Mouse (Mus musculus): ENCODE measurements around the gene Serinc4. TPM values are rescaled to one million over a fixed set of nuclear protein-coding genes. Genes with fewer than 3 reads are reported as not detected.
A peak's percentile ranks its signal among the peaks of the same experiment; 100 is the strongest.
"Not testable (repeated sequence)": the region's sequence is repeated elsewhere in the genome, so short reads cannot be mapped to it uniquely, and the experiment has no call there.

Gene Serinc4
- polyA plus RNA-seq, 1 experiment from 2014 or later, result 0.79 TPM

- not testable (repeated sequence) for H3K27me3 ChIP-seq (ENCODE audit: control insufficient read depth, insufficient read depth, low read length); H3K4me2 ChIP-seq (ENCODE audit: low read depth, low read length); H3K36me3 ChIP-seq (replicated peaks; ENCODE audit: control insufficient read depth, insufficient read depth, low read depth, low read length); H3K27ac ChIP-seq (replicated peaks; ENCODE audit: low read depth, low read length); H3K9ac ChIP-seq (replicated peaks; ENCODE audit: low read length); H3K9me3 ChIP-seq (replicated peaks; ENCODE audit: control insufficient read depth, low read length); H3K4me1 ChIP-seq (ENCODE audit: control insufficient read depth, insufficient read depth, low read length); DNase-seq (ENCODE audit: low spot score); ATAC-seq (replicated peaks; ENCODE audit: insufficient number of reproducible peaks, low FRiP score, low TSS enrichment, low read depth); H3K4me3 ChIP-seq (ENCODE audit: low read depth, low read length)
- whole genome bisulfite sequencing, result 94% methylated on average over 2 of the region's 2 CpGs
Measured at GRCm38 (mm10) chr2:121475306-121475705, 18.7 kb upstream of the Serinc4 start.

- Histone ChIP-seq H3K27ac (replicated peaks; ENCODE audit: low read depth, low read length) (no peak overlapping the region), H3K36me3 (replicated peaks; ENCODE audit: control insufficient read depth, insufficient read depth, low read depth, low read length) (no peaks in the 10 kb centered on the region; the same call in 1 of the 2 replicates), H3K9ac (replicated peaks; ENCODE audit: low read length) (peak overlapping the region; percentile 62; the same call in 1 of the 2 replicates), H3K4me3 (ENCODE audit: low read depth, low read length) (peak overlapping the region; percentile 67), H3K4me2 (ENCODE audit: low read depth, low read length) (peak overlapping the region; percentile 2; the same call in 1 of the 2 replicates), H3K4me1 (ENCODE audit: control insufficient read depth, insufficient read depth, low read length) (no peaks in the 10 kb centered on the region), H3K9me3 (replicated peaks; ENCODE audit: control insufficient read depth, low read length) (no peaks in the 10 kb centered on the region), H3K27me3 (ENCODE audit: control insufficient read depth, insufficient read depth, low read length) (no peaks in the 10 kb centered on the region)
- ATAC-seq (replicated peaks; ENCODE audit: insufficient number of reproducible peaks, low FRiP score, low TSS enrichment, low read depth) (no peak), DNase-seq (ENCODE audit: low spot score) (no peak)
- 34% methylated on average over 8 of the region's 8 CpGs for WGBS
Measured at GRCm38 (mm10) chr2:121474180-121474535, 17.6 kb upstream of the Serinc4 start.

- not testable (repeated sequence) for H3K36me3 ChIP-seq (replicated peaks; ENCODE audit: control insufficient read depth, insufficient read depth, low read depth, low read length); H3K4me1 ChIP-seq (ENCODE audit: control insufficient read depth, insufficient read depth, low read length); H3K9me3 ChIP-seq (replicated peaks; ENCODE audit: control insufficient read depth, low read length); H3K27me3 ChIP-seq (ENCODE audit: control insufficient read depth, insufficient read depth, low read length); H3K27ac ChIP-seq (replicated peaks; ENCODE audit: low read depth, low read length)
- peak; percentile 83 for ATAC-seq (replicated peaks; ENCODE audit: insufficient number of reproducible peaks, low FRiP score, low TSS enrichment, low read depth)
- DNase-seq (ENCODE audit: low spot score), result peak; percentile 94
- Histone ChIP-seq H3K4me2 (ENCODE audit: low read depth, low read length) (peak within 1 kb of the TSS; percentile 54), H3K4me3 (ENCODE audit: low read depth, low read length) (peak within 1 kb of the TSS; percentile 67), H3K9ac (replicated peaks; ENCODE audit: low read length) (peak within 1 kb of the TSS; percentile 62)
- 6% methylated on average over 39 of the region's 41 CpGs for WGBS
Measured at GRCm38 (mm10) chr2:121473301-121474179, 17.0 kb upstream of the Serinc4 start, which contains the start of gene Mfap1b. Gene Mfap1b, minus strand, starts transcription at chr2:121474067.

- DNase-seq (ENCODE audit: low spot score); H3K4me2 ChIP-seq (ENCODE audit: low read depth, low read length); ATAC-seq (replicated peaks; ENCODE audit: insufficient number of reproducible peaks, low FRiP score, low TSS enrichment, low read depth); H3K27me3 ChIP-seq (ENCODE audit: control insufficient read depth, insufficient read depth, low read length); H3K9ac ChIP-seq (replicated peaks; ENCODE audit: low read length); H3K4me3 ChIP-seq (ENCODE audit: low read depth, low read length); H3K9me3 ChIP-seq (replicated peaks; ENCODE audit: control insufficient read depth, low read length); H3K36me3 ChIP-seq (replicated peaks; ENCODE audit: control insufficient read depth, insufficient read depth, low read depth, low read length); H3K27ac ChIP-seq (replicated peaks; ENCODE audit: low read depth, low read length); H3K4me1 ChIP-seq (ENCODE audit: control insufficient read depth, insufficient read depth, low read length): not testable (repeated sequence)
- WGBS, result 98% methylated on average over 3 of the region's 3 CpGs
Measured at GRCm38 (mm10) chr2:121472783-121473182, 16.2 kb upstream of the Serinc4 start.

- H3K9me3 ChIP-seq (replicated peaks; ENCODE audit: control insufficient read depth, low read length); H3K36me3 ChIP-seq (replicated peaks; ENCODE audit: control insufficient read depth, insufficient read depth, low read depth, low read length); H3K4me3 ChIP-seq (ENCODE audit: low read depth, low read length); ATAC-seq (replicated peaks; ENCODE audit: insufficient number of reproducible peaks, low FRiP score, low TSS enrichment, low read depth); H3K9ac ChIP-seq (replicated peaks; ENCODE audit: low read length); DNase-seq (ENCODE audit: low spot score); H3K4me1 ChIP-seq (ENCODE audit: control insufficient read depth, insufficient read depth, low read length); H3K27ac ChIP-seq (replicated peaks; ENCODE audit: low read depth, low read length); H3K27me3 ChIP-seq (ENCODE audit: control insufficient read depth, insufficient read depth, low read length); H3K4me2 ChIP-seq (ENCODE audit: low read depth, low read length): not testable (repeated sequence)
- WGBS, result 74% methylated on average over 2 of the region's 6 CpGs
Measured at GRCm38 (mm10) chr2:121468982-121469381, 12.4 kb upstream of the Serinc4 start.

GRCm38 (mm10) chr2:121460071-121460470, 3.5 kb upstream of the Serinc4 start:
- DNase-seq (ENCODE audit: low spot score), result no peak
- Histone ChIP-seq H3K9me3 (replicated peaks; ENCODE audit: control insufficient read depth, low read length) (no peaks in the 10 kb centered on the region), H3K4me3 (ENCODE audit: low read depth, low read length) (no peak overlapping the region), H3K9ac (replicated peaks; ENCODE audit: low read length) (no peak overlapping the region), H3K27me3 (ENCODE audit: control insufficient read depth, insufficient read depth, low read length) (no peaks in the 10 kb centered on the region), H3K4me2 (ENCODE audit: low read depth, low read length) (no peak overlapping the region), H3K27ac (replicated peaks; ENCODE audit: low read depth, low read length) (no peak overlapping the region), H3K4me1 (ENCODE audit: control insufficient read depth, insufficient read depth, low read length) (no peaks in the 10 kb centered on the region), H3K36me3 (replicated peaks; ENCODE audit: control insufficient read depth, insufficient read depth, low read depth, low read length) (no peaks in the 10 kb centered on the region)
- no peak for ATAC-seq (replicated peaks; ENCODE audit: insufficient number of reproducible peaks, low FRiP score, low TSS enrichment, low read depth)
- 73% methylated on average over 2 of the region's 2 CpGs for WGBS

- Histone ChIP-seq H3K9me3 (replicated peaks; ENCODE audit: control insufficient read depth, low read length) (no peaks in the 10 kb centered on the region), H3K4me3 (ENCODE audit: low read depth, low read length) (no peak overlapping the region)
Measured at GRCm38 (mm10) chr2:121455534-121455933, 1.0 kb downstream of the Serinc4 start.

GRCm38 (mm10) chr2:121453917-121454316, 2.7 kb downstream of the Serinc4 start:
- no peaks in the 10 kb centered on the region for H3K27me3 ChIP-seq (ENCODE audit: control insufficient read depth, insufficient read depth, low read length)
- no peak overlapping the region for H3K4me2 ChIP-seq (ENCODE audit: low read depth, low read length)
- DNase-seq (ENCODE audit: low spot score), result no peak
- ATAC-seq (replicated peaks; ENCODE audit: insufficient number of reproducible peaks, low FRiP score, low TSS enrichment, low read depth), result no peak
- H3K4me1 ChIP-seq (ENCODE audit: control insufficient read depth, insufficient read depth, low read length), result no peaks in the 10 kb centered on the region
- no peak overlapping the region for H3K9ac ChIP-seq (replicated peaks; ENCODE audit: low read length)
- no peak overlapping the region for H3K27ac ChIP-seq (replicated peaks; ENCODE audit: low read depth, low read length)
- no peaks in the 10 kb centered on the region; the same call in 1 of the 2 replicates for H3K36me3 ChIP-seq (replicated peaks; ENCODE audit: control insufficient read depth, insufficient read depth, low read depth, low read length)
- 90% methylated on average over 6 of the region's 6 CpGs for WGBS
- no peak overlapping the region for H3K4me3 ChIP-seq (ENCODE audit: low read depth, low read length)
- no peaks in the 10 kb centered on the region for H3K9me3 ChIP-seq (replicated peaks; ENCODE audit: control insufficient read depth, low read length)

More at GRCm38 (mm10) chr2:121455534-121455933, 1.0 kb downstream of the Serinc4 start:
- Histone ChIP-seq H3K4me2 (ENCODE audit: low read depth, low read length) (no peak overlapping the region), H3K27ac (replicated peaks; ENCODE audit: low read depth, low read length) (no peak overlapping the region), H3K9ac (replicated peaks; ENCODE audit: low read length) (no peak overlapping the region), H3K4me1 (ENCODE audit: control insufficient read depth, insufficient read depth, low read length) (no peaks in the 10 kb centered on the region), H3K27me3 (ENCODE audit: control insufficient read depth, insufficient read depth, low read length) (no peaks in the 10 kb centered on the region), H3K36me3 (replicated peaks; ENCODE audit: control insufficient read depth, insufficient read depth, low read depth, low read length) (no peaks in the 10 kb centered on the region; the same call in 1 of the 2 replicates)
- ATAC-seq (replicated peaks; ENCODE audit: insufficient number of reproducible peaks, low FRiP score, low TSS enrichment, low read depth) (no peak), DNase-seq (ENCODE audit: low spot score) (no peak)
- WGBS, result 78% methylated on average over 5 of the region's 5 CpGs

Data from embryonic facial prominence, embryonic 11.5 days (tissue).